Mouse (Mus musculus) heart, postnatal 10 days (tissue): ENCODE data around the gene Aldh1l2. TPM values are rescaled to one million over a fixed set of nuclear protein-coding genes. Genes with fewer than 3 reads are reported as not detected.
"Not testable (repeated sequence)": the region's sequence is repeated elsewhere in the genome, so short reads cannot be mapped to it uniquely, and the experiment has no call there.

ENCODE experiments used
- DNase-seq, 2 experiments: peaks; one replicate each; pipeline ENCODE4 v3.0.0; 2021
- intact Hi-C: fragments of 180-260 bp; cut with DNase I; formaldehyde crosslinking; loops from one replicate; pipeline ENCODE4 v1.15.1; 2025
- total RNA-seq, 2 experiments: library from RNA; stranded (reverse); gene quantifications; 2 replicates each; pipeline ENCODE4 v1.2.3; 2021

Aldh1l2 gene
- 10 to 100 TPM; 30.6 to 31.3 TPM for total RNA-seq

- intact Hi-C loops: no loop called here
- DNase-seq: peak; percentile 80 to 83
Measured at GRCm38 (mm10) chr10:83533910-83534283, at the start of gene Aldh1l2. Aldh1l2 (minus strand) TSS chr10:83534140.

DNA sequence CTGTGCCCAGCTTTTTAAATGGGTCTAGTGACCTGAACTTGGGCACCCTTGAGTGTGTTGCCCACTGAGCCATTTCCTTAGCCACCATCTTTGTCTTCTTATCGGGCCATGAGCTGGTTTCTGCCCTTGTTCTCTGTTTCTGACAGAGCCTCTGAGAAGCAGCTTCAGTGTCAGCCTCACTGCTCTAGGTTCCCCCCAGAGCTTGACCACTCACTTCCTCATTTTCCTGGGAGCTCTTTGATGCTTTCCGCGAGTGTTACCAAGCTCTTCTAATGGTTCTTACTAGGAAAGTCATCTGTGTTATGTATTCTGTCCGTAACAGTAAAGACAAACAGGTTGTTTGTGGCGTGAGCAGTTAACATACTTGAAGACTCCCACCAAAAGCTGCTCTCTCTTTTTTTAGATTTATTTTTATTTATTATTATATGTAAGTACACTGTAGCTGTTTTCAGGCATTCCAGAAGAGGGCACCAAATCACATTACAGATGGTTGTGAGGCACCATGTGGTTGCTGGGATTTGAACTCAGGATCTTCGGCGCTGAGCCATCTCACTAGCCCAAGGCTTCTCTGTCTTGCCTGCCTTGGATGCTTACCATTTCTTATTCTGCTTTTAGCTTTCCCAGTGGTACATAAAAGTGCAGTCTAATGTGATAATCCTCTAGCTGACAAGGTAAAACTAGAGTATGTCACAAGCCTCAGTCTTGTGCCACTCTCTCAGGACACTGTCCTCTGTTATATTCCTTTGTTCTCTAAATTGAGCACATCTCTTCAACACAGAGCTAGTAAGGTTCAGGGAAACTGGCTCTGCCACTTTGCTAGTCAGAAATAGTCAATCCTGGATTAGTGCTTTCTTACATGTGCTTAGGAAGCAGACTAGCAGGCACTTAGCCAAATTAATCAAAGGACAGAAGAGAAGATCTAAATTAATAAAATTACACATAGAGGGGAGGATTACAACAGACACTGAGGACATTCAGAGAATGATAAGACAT lies 31.8 kb upstream of the Aldh1l2 start:
- no peak for DNase-seq
- intact Hi-C loops: no loop called here

DNA sequence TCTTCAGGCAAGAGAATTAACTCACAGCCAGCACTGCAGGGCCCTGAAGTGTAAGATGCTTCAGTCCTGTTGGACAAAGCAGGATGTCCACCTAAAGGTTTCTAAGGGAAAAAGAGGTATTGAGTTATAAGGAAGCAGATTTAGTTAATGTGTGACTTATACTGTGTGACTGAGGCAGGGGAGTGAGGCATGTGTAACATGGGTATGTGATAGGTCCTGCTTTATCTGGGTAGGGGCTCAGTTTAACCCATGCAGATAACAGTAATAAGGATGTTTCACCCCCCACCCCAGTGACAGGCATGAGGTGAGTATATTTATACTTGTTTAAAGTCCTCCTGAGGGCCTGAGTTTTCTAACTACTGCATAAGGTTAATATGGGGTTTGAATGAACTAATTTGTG lies 29.1 kb upstream of the Aldh1l2 start:
- intact Hi-C loops: no loop called here
- no peak for DNase-seq

DNA sequence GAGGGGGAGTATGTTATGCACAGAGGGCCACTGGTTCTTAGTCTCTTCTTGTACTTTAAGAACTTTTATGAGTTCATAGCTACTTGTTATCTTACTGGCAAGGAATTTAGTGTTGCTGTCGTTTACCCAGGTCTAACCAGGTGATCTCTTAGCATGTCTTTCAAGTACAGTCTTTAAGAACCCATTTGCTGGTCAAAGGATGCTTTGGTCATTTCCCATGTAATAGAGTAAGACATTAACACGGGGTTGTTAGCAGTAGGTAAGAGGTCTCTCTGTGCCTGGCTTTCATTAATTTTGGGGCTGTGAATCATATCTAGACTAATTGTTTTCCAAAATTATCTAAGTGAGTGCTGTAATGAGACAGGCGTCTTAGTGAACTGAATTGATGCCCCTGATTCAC lies 11.4 kb upstream of the Aldh1l2 start:
- intact Hi-C loops: loop anchor here (5.0 to 10.0 kb wide), 2 partner anchors 102 to 781 kb away; partner anchors contain the start of genes Appl2 and Nfyb
- no peak for DNase-seq

DNA sequence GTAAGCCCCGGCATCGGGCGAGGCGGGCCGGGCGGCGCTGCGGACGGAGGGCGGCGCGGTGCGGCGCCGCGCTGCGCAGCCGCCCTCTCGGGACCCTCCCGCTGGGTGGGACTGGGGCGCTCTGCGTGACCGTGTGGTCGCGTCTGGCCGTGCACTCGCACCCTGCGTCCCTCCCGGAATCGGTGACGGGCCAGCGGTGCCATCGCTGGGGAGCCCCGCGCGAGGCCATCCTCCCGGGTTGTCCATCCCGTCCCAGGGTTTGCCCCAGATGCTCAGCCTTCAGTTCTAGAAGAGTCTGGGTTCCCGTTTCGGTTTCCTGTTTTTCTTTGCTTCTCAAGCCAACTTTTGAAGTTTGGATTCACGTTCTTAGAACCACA lies 10.2 kb upstream of the Aldh1l2 start:
- DNase-seq: no peak
- intact Hi-C loops: loop anchor here (10.0 kb wide), 1 partner anchor 779 kb away; the partner anchor contains the start of gene Nfyb

DNA sequence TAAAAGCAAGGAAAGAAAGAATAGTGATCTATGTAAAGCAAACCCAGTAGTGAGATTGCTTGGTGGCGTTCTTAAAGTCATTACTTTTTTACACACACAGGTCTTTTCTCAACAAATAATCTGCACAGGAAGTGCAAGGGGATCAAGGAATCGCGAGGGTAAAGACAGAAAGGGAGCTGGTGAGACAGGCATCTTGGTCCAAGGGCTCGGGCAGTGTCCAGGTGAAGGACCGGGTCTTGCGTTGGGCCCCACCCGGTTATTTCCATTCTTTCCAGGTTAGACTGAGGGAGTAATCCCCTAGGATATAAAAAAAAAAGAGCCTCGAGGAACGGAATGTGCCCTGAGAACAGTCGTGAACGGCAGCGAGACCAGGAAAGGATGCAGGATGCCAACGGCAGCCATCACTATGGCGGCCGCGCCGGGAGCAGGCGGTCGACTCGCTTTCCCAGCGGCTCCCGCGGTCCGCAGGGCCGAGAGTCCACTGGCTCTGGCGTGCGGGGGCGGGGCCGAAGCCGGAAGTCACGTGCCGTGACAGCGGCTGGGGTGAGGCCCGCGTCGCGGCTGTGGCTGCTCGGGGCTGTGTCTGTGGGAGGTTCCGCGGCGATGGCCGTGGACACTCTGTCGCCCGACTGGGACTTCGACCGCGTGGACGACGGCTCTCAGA lies 9.6 kb upstream of the Aldh1l2 start, which contains the start of gene Washc4:
Gene Washc4 (plus strand): TSS at position 314 of the 664 bp plus-strand sequence.
- intact Hi-C loops: loop anchor here (2.0 to 10.0 kb wide), 2 partner anchors 183 to 779 kb away; partner anchors contain the start of genes D10Wsu102e and Nfyb
- peak; percentile 97 for DNase-seq

GRCm38 (mm10) chr10:83542241-83542640 lies 8.3 kb upstream of the Aldh1l2 start:
- intact Hi-C loops: loop anchor here (2.0 to 10.0 kb wide), 2 partner anchors 181 to 777 kb away; partner anchors contain the start of genes D10Wsu102e and Nfyb

DNA sequence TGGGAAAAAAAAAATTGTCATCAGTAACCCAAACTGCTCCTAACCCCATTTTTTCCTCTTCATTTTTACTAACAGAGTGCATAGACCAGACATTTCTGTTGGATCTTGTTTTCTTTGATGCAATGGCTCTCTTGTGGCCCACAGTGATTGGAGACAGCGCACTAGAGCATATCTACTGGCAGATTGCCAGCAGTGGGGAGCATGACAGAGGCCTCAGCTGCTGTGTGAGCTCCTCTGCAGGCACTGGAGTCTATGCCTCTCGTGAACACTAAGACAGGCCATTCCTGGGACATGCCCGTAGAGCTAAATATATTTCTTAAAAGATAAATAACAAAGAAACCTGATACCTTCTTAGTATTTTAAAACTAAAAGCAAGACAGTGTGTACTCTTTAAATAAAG lies 6.2 kb upstream of the Aldh1l2 start:
- intact Hi-C loops: loop anchor here (10.0 kb wide), 1 partner anchor 775 kb away; the partner anchor contains the start of gene Nfyb

More at GRCm38 (mm10) chr10:83542241-83542640, 8.3 kb upstream of the Aldh1l2 start:
- DNase-seq: no peak

DNA sequence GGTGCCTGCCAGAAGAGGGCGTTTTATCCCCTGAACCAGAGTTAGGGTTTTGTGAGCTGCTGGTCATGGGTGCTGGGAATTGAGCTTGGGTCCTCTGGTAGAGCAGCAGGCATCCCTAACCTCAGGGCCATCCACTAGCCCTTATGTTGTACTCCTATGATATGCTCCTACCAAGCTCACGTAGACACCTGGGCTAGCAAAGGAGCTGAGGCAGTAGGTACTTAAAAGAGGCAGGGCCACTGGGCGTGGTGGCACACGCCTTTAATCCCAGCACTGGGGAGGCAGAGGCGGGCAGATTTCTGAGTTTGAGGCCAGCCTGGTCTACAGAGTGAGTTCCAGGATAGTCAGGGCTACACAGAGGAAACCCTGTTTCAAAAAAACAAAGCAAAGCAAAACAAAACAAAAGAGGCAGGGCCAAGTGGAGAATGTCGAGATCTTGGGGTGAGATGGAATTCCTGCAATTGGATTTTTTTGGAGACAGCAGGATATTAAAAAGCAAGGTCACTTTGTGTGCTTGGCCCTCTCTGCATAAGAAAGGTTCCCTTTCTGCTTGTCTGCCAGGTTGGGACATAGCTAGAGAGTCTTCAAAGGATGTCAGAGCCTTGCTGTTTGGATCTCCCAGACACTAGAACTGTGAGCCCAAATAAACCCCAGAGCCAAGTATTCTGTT lies 5.5 kb upstream of the Aldh1l2 start:
- no peak for DNase-seq
- intact Hi-C loops: no loop called here

More for the DNA sequence above, 6.2 kb upstream of the Aldh1l2 start:
- DNase-seq: peak in 1 of 2 experiments; percentile 12

- intact Hi-C loops: no loop called here
- no peak for DNase-seq
Measured at GRCm38 (mm10) chr10:83536436-83536835, 2.5 kb upstream of the Aldh1l2 start.

- intact Hi-C loops: no loop called here
- peak; percentile 61 to 66 for DNase-seq
Measured at GRCm38 (mm10) chr10:83533258-83533909, 556 bp downstream of the Aldh1l2 start.

GRCm38 (mm10) chr10:83530384-83530967 lies 3.5 kb downstream of the Aldh1l2 start:
- intact Hi-C loops: no loop called here
- no peak for DNase-seq

- intact Hi-C loops: not testable (repeated sequence)
Measured at GRCm38 (mm10) chr10:83524238-83524637, 9.7 kb downstream of the Aldh1l2 start.

DNA sequence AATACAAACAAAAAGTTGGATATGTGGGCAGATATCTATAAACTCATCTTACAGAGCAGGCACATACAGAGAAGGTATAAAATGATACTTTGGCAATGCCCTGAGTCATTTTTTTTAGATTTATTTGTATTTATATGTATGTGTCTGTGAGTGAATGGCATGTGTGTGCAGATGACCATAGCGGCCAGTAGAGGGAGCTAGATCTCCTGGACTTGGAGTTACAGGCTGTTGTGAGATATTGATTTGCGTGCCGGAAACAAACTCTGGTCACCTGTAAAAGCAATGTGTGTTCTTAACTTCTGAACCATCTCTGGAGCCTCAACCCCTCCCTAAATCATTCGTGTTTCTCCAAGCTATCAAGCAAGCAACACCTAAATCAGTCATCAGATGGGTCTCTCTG lies 12.9 kb downstream of the Aldh1l2 start:
- intact Hi-C loops: no loop called here
- no peak for DNase-seq

More at GRCm38 (mm10) chr10:83524238-83524637, 9.7 kb downstream of the Aldh1l2 start:
- not testable (repeated sequence) for DNase-seq

DNA sequence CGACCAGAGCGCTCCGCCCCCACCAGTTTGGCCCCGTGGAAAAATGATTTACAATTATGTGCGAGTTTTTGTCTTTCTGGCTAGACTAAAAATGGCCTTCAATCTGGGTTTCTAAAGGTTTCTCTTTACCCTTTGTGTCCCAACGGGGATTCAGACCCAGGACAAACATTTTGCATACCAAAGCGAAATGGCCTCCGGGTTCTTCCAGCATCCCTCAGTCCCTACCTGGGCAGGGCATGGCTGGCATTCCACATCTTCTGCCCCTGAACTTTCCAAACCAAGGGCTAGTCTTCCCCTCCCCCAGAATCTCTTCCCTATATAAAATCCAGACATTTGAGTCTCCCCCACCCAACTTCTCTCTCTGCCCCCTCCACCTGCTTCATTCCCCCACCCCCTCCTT lies 20.2 kb downstream of the Aldh1l2 start:
- intact Hi-C loops: loop anchor here (10.0 kb wide), 1 partner anchor 609 kb away; no protein-coding TSS in a partner anchor
- no peak for DNase-seq

- DNase-seq: no peak
- intact Hi-C loops: loop anchor here (10.0 kb wide), 1 partner anchor 607 kb away; no protein-coding TSS in a partner anchor
Measured at GRCm38 (mm10) chr10:83511304-83511703, 22.6 kb downstream of the Aldh1l2 start.

- DNase-seq: peak in 1 of 2 experiments; percentile 8
- intact Hi-C loops: no loop called here
Measured at GRCm38 (mm10) chr10:83508962-83509660, 24.8 kb downstream of the Aldh1l2 start.

DNA sequence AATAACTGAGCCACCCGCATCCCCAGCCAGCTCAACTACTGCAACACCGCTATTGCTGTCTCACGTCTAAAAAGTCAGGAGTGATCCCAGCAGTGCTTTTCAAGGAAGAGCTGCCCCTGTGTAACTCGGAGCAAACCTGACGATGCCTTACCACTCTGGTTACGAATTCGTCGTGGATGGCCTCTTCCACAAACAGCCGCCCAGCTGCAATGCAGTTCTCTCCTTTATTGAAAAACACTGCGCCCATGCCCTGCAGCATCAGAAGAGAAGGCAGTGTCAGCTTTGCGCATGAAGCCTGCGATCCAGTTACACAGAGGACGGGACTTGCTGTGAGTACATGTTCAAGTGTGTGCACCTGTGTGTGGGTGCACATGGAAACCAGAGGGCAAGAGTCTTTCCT lies 36.6 kb downstream of the Aldh1l2 start:
- DNase-seq: no peak
- intact Hi-C loops: no loop called here

DNA sequence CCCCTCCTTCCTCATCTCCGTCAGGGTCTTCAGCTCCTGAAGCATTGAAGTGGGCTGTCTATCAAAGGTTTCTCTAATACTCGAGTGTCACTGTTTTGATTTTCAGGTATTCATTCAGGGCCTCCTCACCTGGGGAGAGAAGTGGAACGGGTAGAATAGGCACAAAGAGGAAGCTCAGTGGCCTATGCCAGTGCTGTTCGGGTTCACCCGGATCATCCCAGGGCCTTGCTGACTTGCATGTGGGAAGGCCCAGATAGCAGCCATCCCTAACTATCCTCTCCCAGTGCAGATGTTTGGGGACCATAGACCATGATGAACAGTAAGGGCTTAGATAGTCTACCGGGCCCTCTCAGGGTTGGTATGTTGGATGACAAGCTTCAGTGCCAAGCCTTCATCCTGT lies 43.4 kb downstream of the Aldh1l2 start:
- DNase-seq: no peak
- intact Hi-C loops: no loop called here
